In genomic region chr5:23665906-23666305, GRCm38 (mm10) we compare ENCODE assay signal across 25 mouse cellular contexts. TPM values are rescaled to one million over a fixed set of nuclear protein-coding genes. Genes with fewer than 3 reads are reported as not detected.
DNase-seq lines count a peak whose midpoint lies in the region; ATAC-seq and TF ChIP-seq lines count a peak whose summit lies in the region.
"Had no signal": no experiment of that assay in that cellular context is flagged by ENCODE, and none has a peak within 500 bp of the region (broad histone marks: within the 10 kb centered on the region; RNA-seq: fewer than 3 reads in every experiment).

No protein-coding gene starts in this region.

- POLR2A ChIA-PET in Patski (lab: Charles Lee): no interaction called here

- CTCF ChIA-PET in Patski (lab: Charles Lee): interaction anchor here (0.8 to 3.1 kb wide), 3 partner anchors 9 to 50 kb away, joined by 4 to 11 read pairs (median 4); no protein-coding TSS in a partner anchor

- no peak overlapping the region for H3K4me3 ChIP-seq in heart, embryonic 10.5 days
- H3K4me3 ChIP-seq: embryonic facial prominence, embryonic 12.5 days; erythroblast, embryonic 14.5 days; gastrocnemius, adult 2 months; hindbrain, embryonic 13.5 days; left cerebral cortex, adult 2 months; liver, embryonic 15.5 days; midbrain, embryonic 10.5 days had no signal

- no peak for DNase-seq in heart, embryonic 10.5 days (ENCODE audit: low spot score)
- DNase-seq in heart, postnatal 25 days (ENCODE audit: low spot score): no peak
- peak; percentile 20 for DNase-seq in 416B (ENCODE audit: low read depth)
- DNase-seq in Patski (ENCODE audit: low read depth, low spot score): no peak
- peak; percentile 63 for DNase-seq in lung, postnatal 36 days
- no peak for DNase-seq in urinary bladder, postnatal 36 days (ENCODE audit: low spot score in 2 of 2)
- DNase-seq: cerebellum, adult 18-20 months; cerebellum, postnatal 25 days; gastrocnemius, adult 2 months; heart, postnatal 36 days; kidney, adult 2 months; liver; right cerebral cortex, adult 18-20 months had no signal

- peak; percentile 17 for TF ChIP-seq CTCF in Patski (IDR thresholded peaks at IDR 0.05)

- H3K36me3 ChIP-seq in heart, embryonic 10.5 days: no peaks in the 10 kb centered on the region
- H3K36me3 ChIP-seq: embryonic facial prominence, embryonic 12.5 days; hindbrain, embryonic 13.5 days; liver, embryonic 15.5 days had no signal

- H3K4me1 ChIP-seq in heart, embryonic 10.5 days: peaks cover 8% of the 10 kb centered on the region; the same call in 1 of the 2 replicates
- H3K4me1 ChIP-seq: embryonic facial prominence, embryonic 12.5 days; liver, embryonic 15.5 days had no signal

- intact Hi-C loops in heart, postnatal 25 days (cut with DNase I): no loop called here

- in situ Hi-C loops in Patski (cut with MboI; ENCODE audit: low pct_unique_long_range_greater_than_20kb): no loop called here

- ATAC-seq in Patski: no peak
- ATAC-seq in erythroblast, adult 5-6 weeks (replicated peaks; ENCODE audit: low FRiP score, poor library complexity, severe bottlenecking): no peak
- ATAC-seq: forebrain, embryonic 14.5 days; midbrain, embryonic 16.5 days had no signal

- H3K9me3 ChIP-seq in heart, embryonic 10.5 days: no peaks in the 10 kb centered on the region
- H3K9me3 ChIP-seq: embryonic facial prominence, embryonic 12.5 days; G1E; hindbrain, embryonic 13.5 days; liver, embryonic 15.5 days; midbrain, embryonic 10.5 days had no signal

- no peaks in the 10 kb centered on the region for H3K27me3 ChIP-seq in heart, embryonic 10.5 days (ENCODE audit: insufficient read depth, poor library complexity, severe bottlenecking)
- H3K27me3 ChIP-seq in Patski: no peaks in the 10 kb centered on the region
- H3K27me3 ChIP-seq: embryonic facial prominence, embryonic 12.5 days; hindbrain, embryonic 13.5 days; liver, embryonic 15.5 days had no signal

- 0 out of 2 replicates have a peak overlapping the region, but pooled peaks have one; percentile 29 for H3K27ac ChIP-seq in heart, embryonic 10.5 days
- H3K27ac ChIP-seq: embryonic facial prominence, embryonic 12.5 days; gastrocnemius, adult 2 months; hindbrain, embryonic 13.5 days; kidney, postnatal 0 days; left cerebral cortex, adult 2 months; liver, embryonic 15.5 days; macrophage; midbrain, embryonic 10.5 days had no signal

RNA-seq across cellular contexts. Expression of gene Srpk2, which starts 18.5 kb away (rescaled TPM):
- polyA plus RNA-seq in heart, embryonic 10.5 days (2016; fragmentation: Nextera tagmentation; extraction: Ambion mirVana): 42.8 and 44.9 TPM in 2 replicates
- 10 to 100 TPM; 39.9 to 40.4 TPM for total RNA-seq in heart, postnatal 25 days (2021)
- polyA plus RNA-seq in Patski (2021): 53.2 TPM
- total RNA-seq in erythroblast, adult 5-6 weeks (2015; ENCODE audit: low replicate concordance): 15.2 and 18.2 TPM in 2 replicates
- 18.7 and 20.8 TPM in 2 replicates for total RNA-seq in erythroblast, adult 5-6 weeks (2017; ENCODE audit: low replicate concordance)

Comparison
In these comparisons a context has a peak if more than half of its experiments do, and no peak if none do; other contexts are left out.
1. DNase-seq: peak in 416B (single experiment) and lung, postnatal 36 days (single experiment); none in heart, embryonic 10.5 days (single experiment), heart, postnatal 25 days (single experiment), Patski (single experiment) and urinary bladder, postnatal 36 days (0 of 2).